In the genomic region with DNA sequence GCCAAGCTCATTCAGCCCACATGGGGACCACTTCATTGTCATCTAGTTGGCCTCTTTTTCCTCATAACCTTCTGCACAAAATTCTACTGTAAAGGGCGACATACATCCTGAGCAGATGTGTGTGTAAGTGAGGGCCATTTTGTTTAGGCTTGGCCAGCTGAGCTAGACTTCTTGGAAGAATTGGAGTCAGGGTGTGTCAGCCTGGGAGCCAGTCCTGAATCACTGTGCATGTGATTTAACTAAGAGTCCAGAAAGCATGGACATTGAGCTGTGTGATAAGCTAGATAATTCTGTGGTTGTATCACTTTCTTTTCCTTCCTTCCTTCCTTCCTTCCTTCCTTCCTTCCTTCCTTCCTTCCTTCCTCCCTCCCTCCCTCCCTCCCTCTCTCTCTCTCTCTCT, we compare ENCODE assay signal across 16 mouse cellular contexts.
"Had no signal": no experiment of that assay in that cellular context is flagged by ENCODE, and none has a peak within 500 bp of the region (broad histone marks: within the 10 kb centered on the region; RNA-seq: fewer than 3 reads in every experiment).

No protein-coding gene starts in this region.

- H3K9me3 ChIP-seq: liver, embryonic 13.5 days; midbrain, embryonic 12.5 days; neural tube, embryonic 13.5 days; stomach, embryonic 15.5 days had no signal

- H3K9ac ChIP-seq: liver, embryonic 13.5 days; midbrain, embryonic 12.5 days; neural tube, embryonic 13.5 days; stomach, embryonic 15.5 days had no signal

- H3K36me3 ChIP-seq: liver, embryonic 13.5 days; midbrain, embryonic 12.5 days; neural tube, embryonic 13.5 days; stomach, embryonic 15.5 days had no signal

- H3K4me2 ChIP-seq: liver, embryonic 13.5 days; midbrain, embryonic 12.5 days; neural tube, embryonic 13.5 days; stomach, embryonic 15.5 days had no signal

- DNase-seq: kidney, adult 18-20 months; kidney, adult 9 months; kidney, postnatal 14 days; kidney, postnatal 4 days; layer of hippocampus, adult 9-11 months; liver, embryonic 13.5 days; lung, adult 2 months; lung, postnatal 14 days; lung, postnatal 4 days; spleen, adult 18-20 months; thymus, postnatal 25 days had no signal

- H3K4me1 ChIP-seq: liver, embryonic 13.5 days; stomach, embryonic 15.5 days had no signal

- H3K27ac ChIP-seq: liver, embryonic 13.5 days; midbrain, embryonic 12.5 days; neural tube, embryonic 13.5 days; stomach, embryonic 15.5 days had no signal

- ATAC-seq: midbrain, embryonic 16.5 days had no signal

- H3K4me3 ChIP-seq: liver, embryonic 13.5 days; midbrain, embryonic 12.5 days; myocyte; neural tube, embryonic 13.5 days; stomach, embryonic 15.5 days had no signal

- H3K27me3 ChIP-seq: liver, embryonic 13.5 days; neural tube, embryonic 13.5 days; stomach, embryonic 15.5 days had no signal
